Mouse (Mus musculus) lung, postnatal 0 days (tissue): Measurements from ENCODE around the gene Rapsn. TPM values are rescaled to one million over a fixed set of nuclear protein-coding genes. Genes with fewer than 3 reads are reported as not detected.

Source experiments
- ATAC-seq: fragments of 200-750 bp; cut with Nextera tagmentation; 2 replicates; pipeline ENCODE4 v1.8.0; 2017; ENCODE audit warnings: moderate library complexity
- DNase-seq: peaks from one replicate; pipeline ENCODE4 v3.0.0-alpha.2; 2016; ENCODE audit warnings: low spot score
- H3K27ac ChIP-seq: fragments of 300-500 bp; sonication (generic); 2 replicates; pipeline ENCODE4 v1.5.1; 2014; ENCODE audit warnings: antibody characterized with exemption, mild to moderate bottlenecking, low read length, mixed read lengths
- H3K27me3 ChIP-seq: fragments of 300-500 bp; sonication (generic); replicated peaks from 2 replicates; pipeline ENCODE4 v1.6.1; 2014; ENCODE audit warnings: low read length, mixed read lengths; ENCODE audit not compliant: insufficient read depth
- H3K36me3 ChIP-seq: fragments of 300-500 bp; sonication (generic); 2 replicates; pipeline ENCODE4 v1.6.1; 2014; ENCODE audit warnings: low read length, mixed read lengths; ENCODE audit not compliant: insufficient read depth
- H3K4me1 ChIP-seq: fragments of 300-500 bp; sonication (generic); 2 replicates; pipeline ENCODE4 v1.6.1; 2014; ENCODE audit warnings: antibody characterized with exemption, low read depth, low read length, mixed read lengths; ENCODE audit not compliant: insufficient read depth
- H3K4me2 ChIP-seq: fragments of 300-500 bp; sonication (generic); replicated peaks from 2 replicates; pipeline ENCODE4 v1.6.1; 2014; ENCODE audit warnings: low read depth, mild to moderate bottlenecking, low read length, moderate library complexity, mixed read lengths
- H3K4me3 ChIP-seq: fragments of 300-500 bp; sonication (generic); 2 replicates; pipeline ENCODE4 v1.5.1; 2014; ENCODE audit warnings: low read depth, low read length
- H3K9ac ChIP-seq: fragments of 300-500 bp; sonication (generic); replicated peaks from 2 replicates; pipeline ENCODE4 v1.6.1; 2014; ENCODE audit warnings: low read depth, mild to moderate bottlenecking
- H3K9me3 ChIP-seq: fragments of 300-500 bp; sonication (generic); 2 replicates; pipeline ENCODE4 v1.6.1; 2016; ENCODE audit warnings: low read length, mixed read lengths
- CTCF ChIP-seq: IDR thresholded peaks from 2 replicates; pipeline ENCODE4 v1.5.1; 2016; ENCODE audit warnings: antibody characterized with exemption, mild to moderate bottlenecking
- EP300 ChIP-seq: IDR thresholded peaks from 2 replicates; pipeline ENCODE4 v1.6.1; 2016; ENCODE audit warnings: antibody characterized with exemption, mild to moderate bottlenecking, control low read depth
- WGBS: fragments of 180-500 bp; shearing (Covaris S2); extraction: QIAGEN DNeasy Blood & Tissue Kit; methylation state at CpG from one replicate; pipeline ENCODE4 v1.1.7; 2014; 5-methylcytosine and 5-hydroxymethylcytosine counted together
- polyA plus RNA-seq: library from polyadenylated mRNA; unstranded; fragments of >200 nt; fragmentation: Nextera tagmentation; extraction: Ambion mirVana; gene quantifications from 2 replicates; pipeline ENCODE4 v1.2.1, GENCODE M21; 2015

The Rapsn gene
- polyA plus RNA-seq, 1 experiment from 2014 or later = 0.84 TPM

DNA sequence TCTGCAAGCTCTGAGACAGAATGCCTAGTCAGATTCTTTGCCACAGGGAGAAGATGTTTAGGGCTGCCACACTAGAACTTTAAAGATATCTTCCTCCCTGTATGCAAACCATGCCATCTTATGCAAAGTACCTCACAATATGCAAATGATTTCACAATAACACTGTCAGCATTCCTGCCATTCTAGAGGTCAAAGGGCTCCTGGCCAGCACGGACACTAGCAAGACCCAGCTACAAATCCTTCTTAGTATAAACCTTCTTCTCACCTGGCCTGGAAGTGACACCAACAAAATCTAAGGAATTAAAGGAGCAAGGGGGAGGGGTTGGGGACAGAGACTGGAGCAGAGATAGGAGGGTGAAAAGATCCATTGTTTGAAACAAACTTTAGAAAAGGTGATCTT lies 36.7 kb downstream of the Rapsn start:
- no peaks in the 10 kb centered on the region for H3K27me3 ChIP-seq
- 17% methylated on average over 1 of the region's 1 CpGs for WGBS
- H3K9me3 ChIP-seq = no peaks in the 10 kb centered on the region
- H3K4me3 ChIP-seq = no peak overlapping the region
- ATAC-seq = no peak
- no peaks in the 10 kb centered on the region for H3K36me3 ChIP-seq
- DNase-seq = no peak
- peaks cover 9% of the 10 kb centered on the region for H3K4me1 ChIP-seq
- H3K27ac ChIP-seq = no peak overlapping the region
- no peak overlapping the region for H3K4me2 ChIP-seq
- no peak overlapping the region for H3K9ac ChIP-seq
- TF ChIP-seq CTCF (no peak), EP300 (0 out of 2 replicates have a peak, but pooled peaks have one; percentile 17)

DNA sequence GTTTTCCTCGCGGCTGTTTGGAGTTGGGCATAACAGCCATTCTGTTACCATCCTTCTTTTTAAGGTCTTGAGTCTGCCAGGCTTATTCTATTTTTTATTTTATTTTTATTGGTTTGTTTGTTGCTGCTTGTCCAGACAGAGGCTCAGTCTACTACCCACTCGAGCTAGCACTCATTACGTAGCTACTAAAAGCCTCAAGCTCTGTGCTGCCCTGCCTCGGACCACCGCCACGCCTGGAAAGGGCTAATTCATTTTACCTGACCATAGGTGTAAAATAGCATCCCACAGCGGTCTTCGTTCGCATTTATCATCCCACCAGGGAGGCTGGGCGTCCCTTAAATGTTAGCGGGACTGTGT lies 42.5 kb downstream of the Rapsn start:
- ATAC-seq = no peak
- TF ChIP-seq CTCF (no peak), EP300 (no peak)

DNA sequence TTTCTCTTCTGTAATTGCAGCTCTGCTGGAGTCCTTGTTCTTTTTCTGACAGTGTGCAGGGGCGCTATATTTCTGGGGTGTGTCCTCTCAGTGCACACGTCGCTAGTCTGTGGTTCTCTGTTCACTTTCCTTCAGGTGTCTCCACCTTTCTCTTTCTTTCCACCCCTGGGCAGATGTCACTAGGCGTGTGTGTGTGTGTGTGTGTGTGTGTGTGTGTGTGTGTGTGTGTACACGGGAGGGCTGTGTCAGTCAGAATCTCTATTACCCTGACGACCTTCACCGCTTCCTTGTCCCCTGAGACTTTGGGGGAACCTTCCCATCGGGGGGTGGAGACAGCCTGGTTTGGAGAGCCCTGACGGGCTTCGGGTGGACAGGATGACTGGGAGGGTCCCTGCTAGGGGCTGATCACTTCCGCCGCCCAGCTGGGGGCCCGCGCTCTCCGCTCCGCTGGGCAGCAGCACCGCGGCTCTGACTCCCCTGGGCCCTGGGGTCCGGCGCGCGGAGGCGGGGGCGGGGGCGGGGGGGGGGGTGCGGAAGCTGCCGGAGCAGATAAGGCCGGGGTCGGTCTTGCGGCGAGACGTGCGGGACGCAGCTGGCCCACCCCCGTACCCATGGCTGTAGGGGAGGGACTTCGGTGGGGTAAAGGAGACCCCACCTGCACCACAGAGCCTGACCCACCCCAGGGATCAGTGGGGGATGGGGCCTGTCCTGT lies 43.0 kb downstream of the Rapsn start:
- peak overlapping the region; percentile 45 for H3K4me3 ChIP-seq
- DNase-seq = peak; percentile 39
- H3K9me3 ChIP-seq = no peaks in the 10 kb centered on the region
- peak overlapping the region; percentile 48; the same call in 1 of the 2 replicates for H3K9ac ChIP-seq
- no peaks in the 10 kb centered on the region for H3K27me3 ChIP-seq
- H3K36me3 ChIP-seq = no peaks in the 10 kb centered on the region
- H3K4me1 ChIP-seq = no peaks in the 10 kb centered on the region; the same call in 1 of the 2 replicates
- no peak for TF ChIP-seq CTCF
- TF ChIP-seq EP300 = no peak
- no peak overlapping the region for H3K27ac ChIP-seq
- peak; percentile 55 for ATAC-seq
- WGBS = under 1% methylated on average over 26 of the region's 36 CpGs
- peak overlapping the region; percentile 98 for H3K4me2 ChIP-seq

More for the DNA sequence above, 42.5 kb downstream of the Rapsn start:
- no peak for DNase-seq
- no peak overlapping the region for H3K27ac ChIP-seq
- peak overlapping the region; percentile 98 for H3K4me2 ChIP-seq
- H3K9me3 ChIP-seq = no peaks in the 10 kb centered on the region
- peak overlapping the region; percentile 45 for H3K4me3 ChIP-seq
- no peaks in the 10 kb centered on the region for H3K36me3 ChIP-seq
- no peaks in the 10 kb centered on the region for H3K27me3 ChIP-seq
- 24% methylated on average over 12 of the region's 12 CpGs for whole genome bisulfite sequencing
- no peak overlapping the region for H3K9ac ChIP-seq
- H3K4me1 ChIP-seq = no peaks in the 10 kb centered on the region; the same call in 1 of the 2 replicates

DNA sequence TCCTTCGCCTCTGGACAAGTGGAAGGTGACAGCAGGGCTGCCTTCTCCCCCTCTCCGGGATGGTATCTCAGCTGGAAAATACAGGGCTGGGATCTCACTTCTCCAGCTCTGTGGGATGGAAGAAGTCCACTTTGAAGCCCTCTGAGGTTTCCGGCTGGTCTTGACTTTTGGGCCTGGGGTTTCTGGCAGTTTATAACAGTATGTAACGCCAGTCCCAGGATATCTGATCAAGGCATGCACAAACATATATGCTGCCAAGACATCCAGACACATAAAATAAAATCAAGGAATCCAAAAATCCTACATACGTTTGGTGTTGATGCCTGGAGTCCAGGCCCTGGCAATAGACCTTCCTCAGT lies 43.6 kb downstream of the Rapsn start:
- 23% methylated on average over 5 of the region's 5 CpGs for WGBS
- H3K27ac ChIP-seq = no peak overlapping the region
- no peaks in the 10 kb centered on the region for H3K27me3 ChIP-seq
- peak overlapping the region; percentile 45 for H3K4me3 ChIP-seq
- H3K4me1 ChIP-seq = no peaks in the 10 kb centered on the region; the same call in 1 of the 2 replicates
- DNase-seq (no peak), ATAC-seq (no peak; the same call in 1 of the 2 replicates)
- H3K9me3 ChIP-seq = no peaks in the 10 kb centered on the region
- H3K36me3 ChIP-seq = no peaks in the 10 kb centered on the region
- TF ChIP-seq EP300 (no peak), CTCF (no peak)
- H3K9ac ChIP-seq = peak overlapping the region; percentile 48; the same call in 1 of the 2 replicates
- peak overlapping the region; percentile 98 for H3K4me2 ChIP-seq

DNA sequence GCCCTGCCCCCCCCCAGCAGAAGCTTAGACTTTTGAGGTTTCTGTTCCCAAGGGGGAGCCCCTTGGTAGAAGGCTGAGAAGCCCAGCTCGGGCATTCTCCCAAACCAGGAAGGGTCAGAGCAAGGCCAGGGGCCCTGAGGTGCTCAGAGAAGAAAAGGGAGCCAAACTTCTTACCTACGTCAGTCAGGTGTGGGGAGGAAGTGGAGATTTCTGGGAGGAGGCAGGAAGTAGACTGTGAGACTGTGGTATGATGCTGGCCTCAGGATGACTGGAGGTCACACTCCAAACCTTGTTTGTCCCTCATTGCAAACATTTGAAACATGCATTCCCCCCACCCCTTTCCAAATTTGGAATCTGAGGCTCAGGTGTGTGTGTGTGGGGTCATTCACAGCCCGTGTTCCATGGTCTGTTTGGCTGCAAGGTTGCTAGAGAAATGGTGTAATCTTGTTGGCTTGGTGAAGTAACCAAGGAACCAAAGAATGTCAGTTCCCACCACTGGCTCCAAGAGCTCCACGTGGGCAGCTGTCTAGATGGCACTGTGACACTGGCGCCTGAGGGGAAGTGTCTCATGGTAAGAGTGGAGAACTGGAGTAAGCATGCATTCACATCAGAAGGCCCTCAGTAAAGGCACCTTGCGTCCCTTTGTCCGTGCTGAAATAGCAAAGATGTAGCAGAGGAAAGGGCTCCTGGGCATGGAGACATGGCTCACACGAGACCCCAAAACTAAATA lies 45.5 kb downstream of the Rapsn start:
- no peak for TF ChIP-seq EP300
- Histone ChIP-seq H3K27me3 (no peaks in the 10 kb centered on the region), H3K27ac (no peak overlapping the region), H3K4me2 (no peak overlapping the region), H3K4me3 (no peak overlapping the region), H3K4me1 (no peaks in the 10 kb centered on the region; the same call in 1 of the 2 replicates), H3K9me3 (no peaks in the 10 kb centered on the region), H3K36me3 (no peaks in the 10 kb centered on the region), H3K9ac (no peak overlapping the region)
- ATAC-seq (no peak), DNase-seq (peak; percentile 42)
- 56% methylated on average over 8 of the region's 8 CpGs for WGBS

DNA sequence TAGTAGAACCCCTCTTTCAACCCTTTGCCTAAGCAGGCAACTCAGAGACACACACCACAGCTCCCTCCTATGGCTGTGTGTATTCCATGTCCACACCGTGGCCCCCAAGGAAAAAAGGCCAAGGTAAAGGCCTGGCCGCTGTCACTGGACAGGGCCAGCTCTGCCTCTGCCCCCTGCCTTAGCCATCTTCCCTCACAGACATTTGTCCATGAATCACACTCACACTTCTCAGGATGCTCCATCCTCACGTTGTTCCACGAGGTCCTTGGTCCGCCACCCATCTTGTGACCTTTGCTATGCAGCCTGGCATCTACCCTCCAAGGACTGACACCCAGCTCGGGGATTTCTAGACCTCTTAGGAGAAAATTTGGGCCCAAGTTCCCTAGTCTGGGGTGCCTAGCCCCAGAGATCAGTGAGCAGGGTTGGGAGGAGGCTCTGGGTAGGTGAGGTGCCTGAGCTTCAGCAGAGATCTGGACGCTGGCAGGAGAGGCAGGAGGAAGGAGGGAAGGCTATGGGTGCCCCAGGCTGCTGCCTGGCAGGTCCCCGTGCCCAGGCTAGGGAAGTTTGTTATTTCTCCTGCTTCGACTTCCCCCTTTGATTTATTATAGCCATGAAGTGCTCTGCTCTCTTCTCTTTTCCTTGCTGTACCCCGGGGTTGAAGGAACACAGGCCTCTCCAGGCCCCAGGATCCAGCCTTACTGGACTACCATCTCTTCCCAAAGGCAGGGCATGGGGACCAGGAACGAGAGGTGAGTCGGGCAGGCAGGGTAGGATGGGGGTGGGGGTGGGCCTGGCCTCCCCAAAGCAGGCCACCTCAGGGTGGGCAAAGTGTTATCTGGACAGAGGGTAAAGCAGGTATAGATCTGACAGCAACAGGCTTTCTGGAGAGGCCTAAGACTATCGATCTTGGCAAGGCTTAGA lies 46.6 kb downstream of the Rapsn start, which contains the start of gene Spi1:
Gene Spi1 (plus strand): TSS at position 616 of the 921 bp plus-strand sequence.
- Histone ChIP-seq H3K4me1 (no peaks in the 10 kb centered on the region; the same call in 1 of the 2 replicates), H3K9ac (no peak within 1 kb of the TSS), H3K27me3 (no peaks in the 10 kb centered on the region), H3K4me2 (no peak within 1 kb of the TSS), H3K36me3 (no peaks in the 10 kb centered on the region), H3K27ac (peak within 1 kb of the TSS; percentile 66), H3K4me3 (no peak within 1 kb of the TSS), H3K9me3 (no peaks in the 10 kb centered on the region)
- TF ChIP-seq EP300 (no peak), CTCF (no peak)
- 79% methylated on average over 13 of the region's 13 CpGs for WGBS
- ATAC-seq (no peak), DNase-seq (no peak)
